Mouse (Mus musculus): ENCODE measurements at regions not wholly inside any gene's neighbourhood (a gene's known extent, or its start where the extent isn't known, plus 50 kb on each side); places are given as distances from the start of the nearest gene placed in this dataset.
"Not testable (repeated sequence)": the region's sequence is repeated elsewhere in the genome, so short reads cannot be mapped to it uniquely, and the experiment has no call there.

- not testable (repeated sequence) for DNase-seq
These were observed 158.1 kb downstream of the Adam6a start for GRCm38 (mm10) chr12:113701841-113702240.

- peak; percentile 16 for DNase-seq
These were observed 172.7 kb downstream of the Adam6a start for GRCm38 (mm10) chr12:113716406-113716805.

GRCm38 (mm10) chr12:113735847-113736246 is 192.1 kb downstream of the Adam6a start:
- DNase-seq = peak; percentile 1

GRCm38 (mm10) chr12:113746277-113746676 is 202.6 kb downstream of the Adam6a start:
- DNase-seq = no peak

GRCm38 (mm10) chr12:113747987-113748386 is 204.3 kb downstream of the Adam6a start:
- no peak for DNase-seq

GRCm38 (mm10) chr12:113769587-113769986 is 225.9 kb downstream of the Adam6a start:
- no peak for DNase-seq

- not testable (repeated sequence) for DNase-seq
These were observed 252.2 kb downstream of the Adam6a start for GRCm38 (mm10) chr12:113795876-113796275.

GRCm38 (mm10) chr12:113826377-113826776 is 282.7 kb downstream of the Adam6a start:
- DNase-seq = no peak

GRCm38 (mm10) chr12:113858893-113859292 is 315.2 kb downstream of the Adam6a start:
- DNase-seq = peak; percentile 12

- DNase-seq = no peak
These were observed 335.1 kb downstream of the Adam6a start for GRCm38 (mm10) chr12:113878826-113879225.

- DNase-seq = no peak
These were observed 352.4 kb downstream of the Adam6a start for GRCm38 (mm10) chr12:113896152-113896551.

GRCm38 (mm10) chr12:113906459-113906858 is 362.8 kb downstream of the Adam6a start:
- DNase-seq = no peak

- peak; percentile 8 for DNase-seq
These were observed 364.0 kb downstream of the Adam6a start for GRCm38 (mm10) chr12:113907751-113908150.

GRCm38 (mm10) chr12:113911770-113912169 is 368.1 kb downstream of the Adam6a start:
- no peak for DNase-seq

- DNase-seq = peak; percentile 63
These were observed 397.0 kb downstream of the Adam6a start for GRCm38 (mm10) chr12:113940721-113941120.

- not testable (repeated sequence) for DNase-seq
These were observed 400.1 kb downstream of the Adam6a start for GRCm38 (mm10) chr12:113943661-113944327.

- DNase-seq = peak; percentile 81
These were observed 402.1 kb downstream of the Adam6a start for GRCm38 (mm10) chr12:113945786-113946185.

- peak; percentile 36 for DNase-seq
These were observed 404.3 kb downstream of the Adam6a start for GRCm38 (mm10) chr12:113948017-113948416.

GRCm38 (mm10) chr12:113974271-113974670 is 430.6 kb downstream of the Adam6a start:
- DNase-seq = no peak

- DNase-seq = peak; percentile 92
These were observed 437.9 kb downstream of the Adam6a start for GRCm38 (mm10) chr12:113981613-113982012.

GRCm38 (mm10) chr12:113987233-113987990 is 443.7 kb downstream of the Adam6a start:
- DNase-seq = peak; percentile 64

GRCm38 (mm10) chr12:113992425-113992824 is 448.7 kb downstream of the Adam6a start:
- DNase-seq = no peak

- DNase-seq = not testable (repeated sequence)
These were observed 450.6 kb downstream of the Adam6a start for GRCm38 (mm10) chr12:113994284-113994683.

- not testable (repeated sequence) for DNase-seq
These were observed 464.8 kb downstream of the Adam6a start for GRCm38 (mm10) chr12:114008491-114008890.
